Mouse (Mus musculus): Measurements from ENCODE around the gene Zxdc. TPM values are rescaled to one million over a fixed set of nuclear protein-coding genes. Genes with fewer than 3 reads are reported as not detected.
A peak's percentile ranks its signal among the peaks of the same experiment; 100 is the strongest.

Zxdc gene
- polyA plus RNA-seq, 1 experiment from 2014 or later: 8.2 TPM

- Histone ChIP-seq H3K9me3 (no peaks in the 10 kb centered on the region), H3K36me3 (no peaks in the 10 kb centered on the region), H3K27me3 (no peaks in the 10 kb centered on the region), H3K27ac (no peak overlapping the region), H3K9ac (no peak overlapping the region), H3K4me2 (no peak overlapping the region), H3K4me1 (0 out of 2 replicates have a peak, but pooled peaks cover 8% of the 10 kb centered on the region), H3K4me3 (no peak overlapping the region)
- 75% methylated on average over 4 of the region's 4 CpGs for WGBS
- no peak for ATAC-seq (ENCODE audit: insufficient number of reproducible peaks, insufficient read depth, low FRiP score, low TSS enrichment, low read depth)
Measured at GRCm38 (mm10) chr6:90347183-90347582, 22.1 kb upstream of the Zxdc start.

GRCm38 (mm10) chr6:90348500-90348899 is 20.8 kb upstream of the Zxdc start:
- Histone ChIP-seq H3K4me2 (no peak overlapping the region), H3K4me3 (no peak overlapping the region), H3K9ac (no peak overlapping the region), H3K9me3 (no peaks in the 10 kb centered on the region), H3K27ac (no peak overlapping the region), H3K4me1 (0 out of 2 replicates have a peak, but pooled peaks cover 8% of the 10 kb centered on the region), H3K27me3 (no peaks in the 10 kb centered on the region), H3K36me3 (no peaks in the 10 kb centered on the region)
- WGBS: 70% methylated on average over 4 of the region's 4 CpGs
- no peak for ATAC-seq (ENCODE audit: insufficient number of reproducible peaks, insufficient read depth, low FRiP score, low TSS enrichment, low read depth)

GRCm38 (mm10) chr6:90350011-90350410 is 19.3 kb upstream of the Zxdc start:
- no peak overlapping the region for H3K4me3 ChIP-seq
- H3K9me3 ChIP-seq: no peaks in the 10 kb centered on the region
- no peaks in the 10 kb centered on the region for H3K27me3 ChIP-seq
- WGBS: 23% methylated on average over 2 of the region's 2 CpGs
- H3K27ac ChIP-seq: no peak overlapping the region
- H3K36me3 ChIP-seq: no peaks in the 10 kb centered on the region
- H3K4me2 ChIP-seq: no peak overlapping the region
- no peak overlapping the region for H3K9ac ChIP-seq
- no peak for ATAC-seq (ENCODE audit: insufficient number of reproducible peaks, insufficient read depth, low FRiP score, low TSS enrichment, low read depth)
- H3K4me1 ChIP-seq: 0 out of 2 replicates have a peak, but pooled peaks cover 8% of the 10 kb centered on the region

- Histone ChIP-seq H3K4me3 (no peak overlapping the region), H3K27me3 (no peaks in the 10 kb centered on the region), H3K9me3 (no peaks in the 10 kb centered on the region), H3K4me1 (peaks cover 23% of the 10 kb centered on the region), H3K27ac (no peak overlapping the region), H3K36me3 (no peaks in the 10 kb centered on the region), H3K4me2 (no peak overlapping the region), H3K9ac (no peak overlapping the region)
- no peak for ATAC-seq (ENCODE audit: insufficient number of reproducible peaks, insufficient read depth, low FRiP score, low TSS enrichment, low read depth)
- 55% methylated on average over 5 of the region's 5 CpGs for WGBS
Measured at GRCm38 (mm10) chr6:90358142-90358541, 11.2 kb upstream of the Zxdc start.

GRCm38 (mm10) chr6:90359445-90359844 is 9.8 kb upstream of the Zxdc start:
- H3K4me1 ChIP-seq: peaks cover 23% of the 10 kb centered on the region
- H3K27ac ChIP-seq: peak overlapping the region; percentile 86
- no peak overlapping the region for H3K4me3 ChIP-seq
- no peak for ATAC-seq (ENCODE audit: insufficient number of reproducible peaks, insufficient read depth, low FRiP score, low TSS enrichment, low read depth)
- no peak overlapping the region for H3K9ac ChIP-seq
- no peaks in the 10 kb centered on the region for H3K36me3 ChIP-seq
- H3K4me2 ChIP-seq: 0 out of 2 replicates have a peak overlapping the region, but pooled peaks have one; percentile 12
- H3K27me3 ChIP-seq: no peaks in the 10 kb centered on the region
- WGBS: 74% methylated on average over 2 of the region's 2 CpGs
- H3K9me3 ChIP-seq: no peaks in the 10 kb centered on the region

- Histone ChIP-seq H3K4me1 (peaks cover 23% of the 10 kb centered on the region), H3K4me3 (no peak overlapping the region), H3K36me3 (no peaks in the 10 kb centered on the region), H3K9ac (no peak overlapping the region), H3K9me3 (no peaks in the 10 kb centered on the region), H3K27me3 (no peaks in the 10 kb centered on the region), H3K27ac (peak overlapping the region; percentile 86), H3K4me2 (peak overlapping the region; percentile 12; the same call in 1 of the 2 replicates)
- ATAC-seq (ENCODE audit: insufficient number of reproducible peaks, insufficient read depth, low FRiP score, low TSS enrichment, low read depth): peak; percentile 53
- WGBS: 15% methylated on average over 7 of the region's 7 CpGs
Measured at GRCm38 (mm10) chr6:90360024-90360781, 9.1 kb upstream of the Zxdc start.

GRCm38 (mm10) chr6:90360922-90361614 is 8.2 kb upstream of the Zxdc start:
- no peak for ATAC-seq (ENCODE audit: insufficient number of reproducible peaks, insufficient read depth, low FRiP score, low TSS enrichment, low read depth)
- Histone ChIP-seq H3K27ac (peak overlapping the region; percentile 86), H3K9me3 (no peaks in the 10 kb centered on the region), H3K9ac (no peak overlapping the region), H3K4me1 (peaks cover 23% of the 10 kb centered on the region), H3K4me2 (no peak overlapping the region), H3K36me3 (no peaks in the 10 kb centered on the region), H3K27me3 (no peaks in the 10 kb centered on the region), H3K4me3 (no peak overlapping the region)
- 91% methylated on average over 6 of the region's 6 CpGs for WGBS

- no peak for ATAC-seq (ENCODE audit: insufficient number of reproducible peaks, insufficient read depth, low FRiP score, low TSS enrichment, low read depth)
- no peak overlapping the region for H3K27ac ChIP-seq
- 86% methylated on average over 5 of the region's 5 CpGs for WGBS
- H3K36me3 ChIP-seq: no peaks in the 10 kb centered on the region
- H3K9me3 ChIP-seq: no peaks in the 10 kb centered on the region
- H3K4me1 ChIP-seq: peaks cover 23% of the 10 kb centered on the region
- no peak overlapping the region for H3K4me2 ChIP-seq
- no peak overlapping the region for H3K9ac ChIP-seq
- no peaks in the 10 kb centered on the region for H3K27me3 ChIP-seq
- no peak overlapping the region for H3K4me3 ChIP-seq
Measured at GRCm38 (mm10) chr6:90363301-90363700, 6.0 kb upstream of the Zxdc start.

- peaks cover 28% of the 10 kb centered on the region for H3K4me1 ChIP-seq
- H3K9ac ChIP-seq: peak overlapping the region; percentile 88
- no peaks in the 10 kb centered on the region for H3K9me3 ChIP-seq
- peak overlapping the region; percentile 74 for H3K27ac ChIP-seq
- peak overlapping the region; percentile 98 for H3K4me2 ChIP-seq
- peaks cover 25% of the 10 kb centered on the region for H3K36me3 ChIP-seq
- H3K27me3 ChIP-seq: no peaks in the 10 kb centered on the region
- WGBS: under 1% methylated on average over 95 of the region's 98 CpGs
- ATAC-seq (ENCODE audit: insufficient number of reproducible peaks, insufficient read depth, low FRiP score, low TSS enrichment, low read depth): peak; percentile 80
- peak overlapping the region; percentile 96 for H3K4me3 ChIP-seq
Measured at GRCm38 (mm10) chr6:90369725-90370553, 647 bp downstream of the Zxdc start.

- Histone ChIP-seq H3K9me3 (no peaks in the 10 kb centered on the region), H3K27ac (no peak overlapping the region), H3K27me3 (no peaks in the 10 kb centered on the region), H3K4me3 (no peak overlapping the region), H3K9ac (no peak overlapping the region), H3K4me2 (no peak overlapping the region), H3K4me1 (peaks cover 24% of the 10 kb centered on the region), H3K36me3 (peaks cover 66% of the 10 kb centered on the region)
- 95% methylated on average over 4 of the region's 4 CpGs for WGBS
- ATAC-seq (ENCODE audit: insufficient number of reproducible peaks, insufficient read depth, low FRiP score, low TSS enrichment, low read depth): no peak
Measured at GRCm38 (mm10) chr6:90374647-90375046, 5.4 kb downstream of the Zxdc start.

- ATAC-seq (ENCODE audit: insufficient number of reproducible peaks, insufficient read depth, low FRiP score, low TSS enrichment, low read depth): no peak
- 92% methylated on average over 2 of the region's 2 CpGs for WGBS
- peaks cover 92% of the 10 kb centered on the region for H3K36me3 ChIP-seq
- H3K9ac ChIP-seq: no peak overlapping the region
- H3K4me2 ChIP-seq: no peak overlapping the region
- no peaks in the 10 kb centered on the region for H3K4me1 ChIP-seq
- H3K9me3 ChIP-seq: no peaks in the 10 kb centered on the region
- H3K27me3 ChIP-seq: no peaks in the 10 kb centered on the region
- H3K4me3 ChIP-seq: no peak overlapping the region
- no peak overlapping the region for H3K27ac ChIP-seq
Measured at GRCm38 (mm10) chr6:90377708-90378107, 8.4 kb downstream of the Zxdc start.

All from embryonic facial prominence, embryonic 13.5 days (tissue).